Mouse (Mus musculus) ES-E14 (cell line): ENCODE measurements at regions not wholly inside any gene's neighbourhood (a gene's known extent, or its start where the extent isn't known, plus 50 kb on each side); places are given as distances from the start of the nearest gene placed in this dataset.

Source experiments
- DNase-seq: peaks from one replicate; pipeline ENCODE4 v3.0.0-alpha.2; 2013; ENCODE audit warnings: low read depth, low spot score
- H3K27ac ChIP-seq: 2 replicates; pipeline ENCODE4 v1.5.1; 2012; ENCODE audit warnings: low read depth, mild to moderate bottlenecking, low read length, moderate library complexity, mixed read lengths; ENCODE audit not compliant: poor library complexity, insufficient read depth, severe bottlenecking
- H3K36me3 ChIP-seq: 2 replicates; pipeline ENCODE4 v1.6.1; 2012; ENCODE audit warnings: mild to moderate bottlenecking, low read length, moderate library complexity, mixed read lengths; ENCODE audit not compliant: control insufficient read depth, poor library complexity, insufficient read depth, severe bottlenecking
- H3K4me1 ChIP-seq, 2 experiments: fragments of 150-350 bp in 1 of 2; sonication (generic) in 1 of 2; 2 replicates each; pipeline ENCODE4 v1.6.1; 2012; ENCODE audit warnings: low read length in 2 of 2, mild to moderate bottlenecking in 1 of 2, mixed read lengths in 1 of 2; ENCODE audit not compliant: control insufficient read depth in 2 of 2, insufficient read depth in 2 of 2, poor library complexity in 1 of 2
- H3K4me3 ChIP-seq, 2 experiments: fragments of 150-350 bp in 1 of 2; sonication (generic) in 1 of 2; 2 replicates each; pipeline ENCODE4 v1.5.1; 2012; ENCODE audit warnings: low read length in 2 of 2, low read depth in 1 of 2, mild to moderate bottlenecking in 1 of 2, mixed read lengths in 1 of 2; ENCODE audit not compliant: insufficient read depth in 1 of 2, poor library complexity in 1 of 2, severe bottlenecking in 1 of 2
- H3K9ac ChIP-seq: 2 replicates; pipeline ENCODE4 v1.6.1; 2012; ENCODE audit warnings: low read depth, mild to moderate bottlenecking, low read length, mixed read lengths; ENCODE audit not compliant: poor library complexity, insufficient read depth, severe bottlenecking
- H3K9me3 ChIP-seq: fragments of 150-350 bp; sonication (generic); 2 replicates; pipeline ENCODE4 v1.6.1; 2012; ENCODE audit warnings: low read depth, mild to moderate bottlenecking, low read length; ENCODE audit not compliant: control insufficient read depth, insufficient read depth
- CHD2 ChIP-seq: IDR thresholded peaks from 2 replicates; pipeline ENCODE4 v1.6.1; 2014; ENCODE audit warnings: mild to moderate bottlenecking, low read depth, low read length, inconsistent platforms
- HCFC1 ChIP-seq: IDR thresholded peaks from 2 replicates; pipeline ENCODE4 v1.6.1; 2012; ENCODE audit warnings: low read length, inconsistent platforms, borderline replicate concordance; ENCODE audit not compliant: insufficient read depth
- MAFK ChIP-seq: IDR thresholded peaks from 2 replicates; pipeline ENCODE4 v1.6.1; 2014; ENCODE audit warnings: mild to moderate bottlenecking, low read depth, low read length, inconsistent platforms; ENCODE audit not compliant: insufficient read depth
- ZC3H11A ChIP-seq: IDR thresholded peaks from 2 replicates; pipeline ENCODE4 v1.6.1; 2012; ENCODE audit warnings: low read depth, mild to moderate bottlenecking, inconsistent platforms, low read length, borderline replicate concordance
- ZNF384 ChIP-seq: IDR thresholded peaks from 2 replicates; pipeline ENCODE4 v1.6.1; 2012; ENCODE audit warnings: low read depth, low read length, inconsistent platforms
- in situ Hi-C, 2 experiments: fragments of 600-800 bp; cut with MboI; formaldehyde crosslinking; loops; one replicate each; pipeline ENCODE4 v1.15.1; 2025; ENCODE audit warnings: low sequenced_read_pairs in 2 of 2, inconsistent platforms in 1 of 2; ENCODE audit not compliant: unreplicated experiment in 2 of 2

- H3K27ac ChIP-seq, result no peak overlapping the region
- in situ Hi-C loops, result no loop called here
- H3K9ac ChIP-seq, result no peak overlapping the region
- TF ChIP-seq HCFC1 (no peak), ZNF384 (no peak), CHD2 (no peak), MAFK (no peak), ZC3H11A (no peak)
- no peaks in the 10 kb centered on the region for H3K4me1 ChIP-seq
- no peaks in the 10 kb centered on the region for H3K9me3 ChIP-seq
- no peak for DNase-seq
- no peaks in the 10 kb centered on the region for H3K36me3 ChIP-seq
- no peak overlapping the region for H3K4me3 ChIP-seq
Observed at GRCm38 (mm10) chr9:46728465-46728864, 270.1 kb upstream of the Gm4791 start.

GRCm38 (mm10) chr9:46724231-46724630 lies 274.3 kb upstream of the Gm4791 start:
- no peak overlapping the region for H3K27ac ChIP-seq
- in situ Hi-C loops, result no loop called here

GRCm38 (mm10) chr9:46713415-46713814 lies 285.1 kb upstream of the Gm4791 start:
- no peak overlapping the region for H3K27ac ChIP-seq
- H3K36me3 ChIP-seq, result no peaks in the 10 kb centered on the region
- in situ Hi-C loops, result no loop called here
- no peak overlapping the region for H3K4me3 ChIP-seq
- no peak for TF ChIP-seq CHD2
- TF ChIP-seq ZNF384, result no peak
- no peak for TF ChIP-seq HCFC1
- no peak for TF ChIP-seq MAFK
- TF ChIP-seq ZC3H11A, result no peak
- DNase-seq, result no peak
- no peaks in the 10 kb centered on the region for H3K4me1 ChIP-seq
- H3K9ac ChIP-seq, result no peak overlapping the region
- no peaks in the 10 kb centered on the region for H3K9me3 ChIP-seq

More at GRCm38 (mm10) chr9:46724231-46724630, 274.3 kb upstream of the Gm4791 start:
- DNase-seq, result no peak
- Histone ChIP-seq H3K9ac (no peak overlapping the region), H3K4me1 (no peaks in the 10 kb centered on the region), H3K4me3 (no peak overlapping the region), H3K36me3 (no peaks in the 10 kb centered on the region), H3K9me3 (no peaks in the 10 kb centered on the region)
- TF ChIP-seq ZC3H11A, result no peak
- TF ChIP-seq MAFK, result no peak
- TF ChIP-seq HCFC1, result no peak
- no peak for TF ChIP-seq ZNF384
- no peak for TF ChIP-seq CHD2

- no peak for DNase-seq
- no peaks in the 10 kb centered on the region for H3K36me3 ChIP-seq
- no peak overlapping the region for H3K4me3 ChIP-seq
- in situ Hi-C loops, result no loop called here
- no peaks in the 10 kb centered on the region for H3K9me3 ChIP-seq
- H3K9ac ChIP-seq, result no peak overlapping the region
- TF ChIP-seq HCFC1, result no peak
- TF ChIP-seq ZC3H11A, result no peak
- no peak for TF ChIP-seq CHD2
- TF ChIP-seq ZNF384, result no peak
- no peak for TF ChIP-seq MAFK
- H3K4me1 ChIP-seq, result peaks cover 0 to 5% of the 10 kb centered on the region in 2 experiments; a peak in 2 of 4 replicates
- no peak overlapping the region for H3K27ac ChIP-seq
Observed at GRCm38 (mm10) chr9:46704151-46704905, 294.2 kb upstream of the Gm4791 start.

GRCm38 (mm10) chr9:46703674-46704073 lies 294.9 kb upstream of the Gm4791 start:
- DNase-seq, result no peak

More at GRCm38 (mm10) chr9:46703674-46704073, 294.9 kb upstream of the Gm4791 start:
- H3K36me3 ChIP-seq, result no peaks in the 10 kb centered on the region
- H3K4me1 ChIP-seq, result peaks cover 0 to 5% of the 10 kb centered on the region in 2 experiments; a peak in 2 of 4 replicates
- no peak overlapping the region for H3K27ac ChIP-seq
- no peaks in the 10 kb centered on the region for H3K9me3 ChIP-seq
- no peak overlapping the region for H3K4me3 ChIP-seq
- in situ Hi-C loops, result no loop called here
- no peak for TF ChIP-seq CHD2
- TF ChIP-seq ZC3H11A, result no peak
- TF ChIP-seq MAFK, result no peak
- no peak overlapping the region for H3K9ac ChIP-seq
